Mouse (Mus musculus) kidney, postnatal 36 days (tissue): ENCODE results near the gene Rbfox1.

Experiments used
- DNase-seq, 2 experiments: peaks; one replicate each; pipeline ENCODE4 v3.0.0; 2021 to 2022; ENCODE audit warnings: mixed read lengths in 2 of 2

Gene Rbfox1

GRCm38 (mm10) chr16:6356931-6357330 lies 471.8 kb downstream of the Rbfox1 start:
- DNase-seq, result no peak

- no peak for DNase-seq
These were observed 480.6 kb downstream of the Rbfox1 start for GRCm38 (mm10) chr16:6365793-6366192.

- DNase-seq, result no peak
These were observed 481.5 kb downstream of the Rbfox1 start for GRCm38 (mm10) chr16:6366649-6367048.

GRCm38 (mm10) chr16:6380924-6381323 lies 495.8 kb downstream of the Rbfox1 start:
- no peak for DNase-seq

- no peak for DNase-seq
These were observed 496.4 kb downstream of the Rbfox1 start for GRCm38 (mm10) chr16:6381572-6381971.

GRCm38 (mm10) chr16:6382712-6383111 lies 497.6 kb downstream of the Rbfox1 start:
- no peak for DNase-seq

- DNase-seq, result no peak
These were observed 505.2 kb downstream of the Rbfox1 start for GRCm38 (mm10) chr16:6390278-6390930.

- no peak for DNase-seq
These were observed 511.7 kb downstream of the Rbfox1 start for GRCm38 (mm10) chr16:6396676-6397409.

- peak in 1 of 2 experiments; percentile 4 for DNase-seq
These were observed 512.5 kb downstream of the Rbfox1 start for GRCm38 (mm10) chr16:6397635-6398034.

- no peak for DNase-seq
These were observed 517.7 kb downstream of the Rbfox1 start for GRCm38 (mm10) chr16:6402816-6403215.

- no peak for DNase-seq
These were observed 529.7 kb downstream of the Rbfox1 start for GRCm38 (mm10) chr16:6414846-6415245.

GRCm38 (mm10) chr16:6421623-6422145 lies 536.5 kb downstream of the Rbfox1 start:
- no peak for DNase-seq

GRCm38 (mm10) chr16:6423878-6424409 lies 538.8 kb downstream of the Rbfox1 start:
- DNase-seq, result no peak

- no peak for DNase-seq
These were observed 539.6 kb downstream of the Rbfox1 start for GRCm38 (mm10) chr16:6424738-6425137.

GRCm38 (mm10) chr16:6427292-6428281 lies 542.4 kb downstream of the Rbfox1 start:
- no peak for DNase-seq

- DNase-seq, result no peak
These were observed 545.8 kb downstream of the Rbfox1 start for GRCm38 (mm10) chr16:6430981-6431380.

- DNase-seq, result peak in 1 of 2 experiments; percentile 18
These were observed 551.3 kb downstream of the Rbfox1 start for GRCm38 (mm10) chr16:6436445-6436844.

GRCm38 (mm10) chr16:6448250-6448649 lies 563.1 kb downstream of the Rbfox1 start:
- DNase-seq, result no peak

GRCm38 (mm10) chr16:6455349-6455748 lies 570.2 kb downstream of the Rbfox1 start:
- peak in 1 of 2 experiments; percentile 19 for DNase-seq

- no peak for DNase-seq
These were observed 594.0 kb downstream of the Rbfox1 start for GRCm38 (mm10) chr16:6479094-6479590.

GRCm38 (mm10) chr16:6479616-6480410 lies 594.7 kb downstream of the Rbfox1 start:
- peak in 1 of 2 experiments; percentile 1 for DNase-seq

- DNase-seq, result peak; percentile 31 to 78
These were observed 595.2 kb downstream of the Rbfox1 start for GRCm38 (mm10) chr16:6480411-6480728.
